Mouse (Mus musculus) MEL (cell line): ENCODE results near the gene Cdt1. TPM values are rescaled to one million over a fixed set of nuclear protein-coding genes. Genes with fewer than 3 reads are reported as not detected.

Source experiments
- DNase-seq: peaks from one replicate; pipeline ENCODE4 v3.0.0; 2011; ENCODE audit warnings: low read depth, low spot score
- H3K27ac ChIP-seq: 2 replicates; pipeline ENCODE4 v1.5.1; 2012; ENCODE audit warnings: low read depth, mild to moderate bottlenecking, control low read depth, low read length, moderate library complexity; ENCODE audit not compliant: control insufficient read depth
- H3K27me3 ChIP-seq, 2 experiments: fragments of 150-350 bp in 1 of 2; sonication (generic) in 1 of 2; 2 replicates each; pipeline ENCODE4 v1.6.1; 2012; ENCODE audit warnings: low read length in 2 of 2, mild to moderate bottlenecking in 2 of 2, improper control_type of control experiment in 1 of 2, moderate library complexity in 1 of 2; ENCODE audit not compliant: insufficient read depth in 2 of 2, control insufficient read depth in 1 of 2
- H3K36me3 ChIP-seq, 2 experiments: 2 replicates each; pipeline ENCODE4 v1.6.1; 2012 to 2014; ENCODE audit warnings: low read length in 2 of 2, improper control_type of control experiment in 1 of 2, inconsistent platforms in 1 of 2, mild to moderate bottlenecking in 1 of 2; ENCODE audit not compliant: insufficient read depth in 2 of 2, control insufficient read depth in 1 of 2
- H3K4me1 ChIP-seq, 2 experiments: fragments of 150-350 bp in 1 of 2; sonication (generic) in 1 of 2; 2 replicates each; pipeline ENCODE4 v1.6.1; 2012; ENCODE audit warnings: low read length in 2 of 2, improper control_type of control experiment in 1 of 2, mild to moderate bottlenecking in 1 of 2; ENCODE audit not compliant: insufficient read depth in 2 of 2, control insufficient read depth in 1 of 2
- H3K4me3 ChIP-seq, 2 experiments: fragments of 150-350 bp in 1 of 2; sonication (generic) in 1 of 2; 2 replicates each; pipeline ENCODE4 v1.5.1; 2012; ENCODE audit warnings: low read depth in 2 of 2, low read length in 2 of 2, mild to moderate bottlenecking in 2 of 2, moderate library complexity in 2 of 2, control low read depth in 1 of 2, improper control_type of control experiment in 1 of 2; ENCODE audit not compliant: control insufficient read depth in 1 of 2, insufficient read depth in 1 of 2
- H3K79me2 ChIP-seq: 2 replicates; pipeline ENCODE4 v1.6.1; 2012; ENCODE audit warnings: mild to moderate bottlenecking, low read length, moderate library complexity; ENCODE audit not compliant: control insufficient read depth, poor library complexity, insufficient read depth
- H3K9ac ChIP-seq: 2 replicates; pipeline ENCODE4 v1.6.1; 2012; ENCODE audit warnings: low read depth, mild to moderate bottlenecking, control low read depth, low read length, moderate library complexity; ENCODE audit not compliant: control insufficient read depth, poor library complexity, severe bottlenecking
- H3K9me3 ChIP-seq: fragments of 150-350 bp; sonication (generic); replicated peaks from 2 replicates; pipeline ENCODE4 v1.6.1; 2012; ENCODE audit warnings: mild to moderate bottlenecking, low read length, improper control_type of control experiment, moderate library complexity; ENCODE audit not compliant: insufficient read depth
- CTCF ChIP-seq, 3 experiments: IDR thresholded peaks in 2 of 3; conservative IDR thresholded peaks in 1 of 3; 2 replicates each; pipeline ENCODE4 v1.5.1; 2011 to 2012; ENCODE audit warnings: low read length in 3 of 3, low read depth in 2 of 3, mild to moderate bottlenecking in 2 of 3, improper control_type of control experiment in 1 of 3, inconsistent platforms in 1 of 3, mixed read lengths in 1 of 3, moderate library complexity in 1 of 3; ENCODE audit not compliant: control insufficient read depth in 1 of 3, insufficient read depth in 1 of 3, poor library complexity in 1 of 3, severe bottlenecking in 1 of 3
- E2F4 ChIP-seq: IDR thresholded peaks from 2 replicates; pipeline ENCODE4 v1.6.1; 2011; ENCODE audit warnings: low read depth, low read length, improper control_type of control experiment, borderline replicate concordance
- EP300 ChIP-seq, 2 experiments: IDR thresholded peaks; 2 replicates each; pipeline ENCODE4 v1.6.1; 2011; ENCODE audit warnings: improper control_type of control experiment in 2 of 2, low read length in 2 of 2, low read depth in 1 of 2, mild to moderate bottlenecking in 1 of 2
- GATA1 ChIP-seq: IDR thresholded peaks from 2 replicates; pipeline ENCODE4 v1.6.1; 2011; ENCODE audit warnings: low read depth, low read length, improper control_type of control experiment
- JUND ChIP-seq: IDR thresholded peaks from 2 replicates; pipeline ENCODE4 v1.6.1; 2011; ENCODE audit warnings: low read depth, mild to moderate bottlenecking, improper control_type of control experiment, low read length
- KAT2A ChIP-seq: conservative IDR thresholded peaks from 2 replicates; pipeline ENCODE4 v1.6.1; 2012; ENCODE audit warnings: low read depth, low read length, improper control_type of control experiment, inconsistent platforms
- MAFK ChIP-seq: IDR thresholded peaks from 2 replicates; pipeline ENCODE4 v1.6.1; 2011; ENCODE audit warnings: low read depth, mild to moderate bottlenecking, low read length, improper control_type of control experiment, borderline replicate concordance
- MAX ChIP-seq: IDR thresholded peaks from 2 replicates; pipeline ENCODE4 v1.6.1; 2011; ENCODE audit warnings: low read length, improper control_type of control experiment
- MEF2A ChIP-seq: IDR thresholded peaks from 2 replicates; pipeline ENCODE4 v1.6.1; 2014; ENCODE audit warnings: low read depth, mild to moderate bottlenecking, inconsistent platforms, low read length, improper control_type of control experiment; ENCODE audit not compliant: poor library complexity, insufficient replicate concordance, severe bottlenecking; ENCODE audit errors: extremely low read depth
- MXI1 ChIP-seq: IDR thresholded peaks from 2 replicates; pipeline ENCODE4 v1.6.1; 2011; ENCODE audit warnings: mild to moderate bottlenecking, low read depth, low read length, improper control_type of control experiment
- MYB ChIP-seq: IDR thresholded peaks from 2 replicates; pipeline ENCODE4 v1.6.1; 2011; ENCODE audit warnings: mild to moderate bottlenecking, low read depth, low read length, improper control_type of control experiment
- MYC ChIP-seq: IDR thresholded peaks from 2 replicates; pipeline ENCODE4 v1.6.1; 2011; ENCODE audit warnings: low read depth, mild to moderate bottlenecking, low read length, improper control_type of control experiment, moderate library complexity
- NELFE ChIP-seq: IDR thresholded peaks from 2 replicates; pipeline ENCODE4 v1.6.1; 2011; ENCODE audit warnings: low read depth, low read length, improper control_type of control experiment
- NRF1 ChIP-seq: IDR thresholded peaks from 2 replicates; pipeline ENCODE4 v1.6.1; 2014; ENCODE audit warnings: low read depth, mild to moderate bottlenecking, inconsistent platforms, low read length, improper control_type of control experiment, moderate library complexity; ENCODE audit not compliant: poor library complexity, insufficient read depth, severe bottlenecking
- POLR2A ChIP-seq, 2 experiments: IDR thresholded peaks; 2 replicates each; pipeline ENCODE4 v1.6.1; 2011 to 2012; ENCODE audit warnings: low read length in 2 of 2, mild to moderate bottlenecking in 2 of 2, control low read depth in 1 of 2, improper control_type of control experiment in 1 of 2, low read depth in 1 of 2, moderate library complexity in 1 of 2; ENCODE audit not compliant: control insufficient read depth in 1 of 2, insufficient read depth in 1 of 2, poor library complexity in 1 of 2
- POLR2AphosphoS2 ChIP-seq: IDR thresholded peaks from 2 replicates; pipeline ENCODE4 v1.6.1; 2011; ENCODE audit warnings: low read length, improper control_type of control experiment
- POLR2AphosphoS5 ChIP-seq: IDR thresholded peaks from 2 replicates; pipeline ENCODE4 v1.6.1; 2012; ENCODE audit warnings: low read depth, borderline replicate concordance, mild to moderate bottlenecking, inconsistent platforms, low read length, moderate library complexity, mixed read lengths
- RAD21 ChIP-seq: IDR thresholded peaks from 2 replicates; pipeline ENCODE4 v1.6.1; 2011; ENCODE audit warnings: mild to moderate bottlenecking, low read depth, low read length, improper control_type of control experiment
- RCOR1 ChIP-seq: IDR thresholded peaks from 2 replicates; pipeline ENCODE4 v1.6.1; 2012; ENCODE audit warnings: low read depth, mild to moderate bottlenecking, inconsistent platforms, low read length, improper control_type of control experiment
- SIN3A ChIP-seq: IDR thresholded peaks from 2 replicates; pipeline ENCODE4 v1.6.1; 2012; ENCODE audit warnings: low read length, improper control_type of control experiment, inconsistent platforms
- SMC3 ChIP-seq: IDR thresholded peaks from 2 replicates; pipeline ENCODE4 v1.6.1; 2011; ENCODE audit warnings: low read depth, low read length, improper control_type of control experiment
- TAL1 ChIP-seq: IDR thresholded peaks from 2 replicates; pipeline ENCODE4 v1.6.1; 2012; ENCODE audit warnings: mild to moderate bottlenecking, inconsistent platforms, low read length, moderate library complexity, mixed read lengths
- TBP ChIP-seq: IDR thresholded peaks from 2 replicates; pipeline ENCODE4 v1.8.0; 2011; ENCODE audit warnings: low read depth, low read length, improper control_type of control experiment
- TCF12 ChIP-seq: IDR thresholded peaks from 2 replicates; pipeline ENCODE4 v1.6.1; 2014; ENCODE audit warnings: low read depth, mild to moderate bottlenecking, inconsistent platforms, low read length, improper control_type of control experiment, moderate library complexity
- UBTF ChIP-seq: IDR thresholded peaks from 2 replicates; pipeline ENCODE4 v1.6.1; 2012; ENCODE audit warnings: low read depth, mild to moderate bottlenecking, inconsistent platforms, low read length, improper control_type of control experiment, moderate library complexity, borderline replicate concordance; ENCODE audit not compliant: insufficient read depth
- USF1 ChIP-seq: IDR thresholded peaks from 2 replicates; pipeline ENCODE4 v1.6.1; 2014; ENCODE audit warnings: low read depth, mild to moderate bottlenecking, inconsistent platforms, low read length, improper control_type of control experiment, moderate library complexity
- ZC3H11A ChIP-seq: IDR thresholded peaks from 2 replicates; pipeline ENCODE4 v1.6.1; 2012; ENCODE audit warnings: low read depth, mild to moderate bottlenecking, inconsistent platforms, low read length, improper control_type of control experiment
- ZKSCAN1 ChIP-seq: IDR thresholded peaks from 2 replicates; pipeline ENCODE4 v1.6.1; 2012; ENCODE audit warnings: low read depth, mild to moderate bottlenecking, inconsistent platforms, low read length, improper control_type of control experiment, moderate library complexity
- ZMIZ1 ChIP-seq: IDR thresholded peaks from 2 replicates; pipeline ENCODE4 v1.6.1; 2012; ENCODE audit warnings: low read depth, mild to moderate bottlenecking, inconsistent platforms, low read length, improper control_type of control experiment, moderate library complexity
- ZNF384 ChIP-seq: IDR thresholded peaks from 2 replicates; pipeline ENCODE4 v1.6.1; 2012; ENCODE audit warnings: low read depth, mild to moderate bottlenecking, inconsistent platforms, low read length, improper control_type of control experiment
- polyA plus RNA-seq, 2 experiments: library from polyadenylated mRNA; stranded (reverse) in 1 of 2; unstranded in 1 of 2; fragments of >175 nt in 1 of 2; fragments of >200 nt in 1 of 2; gene quantifications; 2 replicates each; pipeline versions ENCODE4 v1.2.1 to v1.2.4; 2012; ENCODE audit warnings: low replicate concordance in 2 of 2, low read depth in 1 of 2; ENCODE audit not compliant: insufficient read length in 2 of 2, insufficient read depth in 1 of 2, missing spikeins in 1 of 2
- total RNA-seq: library from RNA; depleted of rRNA; stranded (reverse); fragments of 300-350 nt; gene quantifications from 2 replicates; pipeline ENCODE4 v1.2.3, GENCODE M21; 2012

Gene Cdt1
- total and polyA plus RNA-seq, 3 experiments, result 74.6 to 84.5 TPM; not detected in 1

GRCm38 (mm10) chr8:122550234-122550994 is 17.4 kb upstream of the Cdt1 start:
- Histone ChIP-seq H3K4me1 (peaks cover 0 to 31% of the 10 kb centered on the region in 2 experiments; a peak in 3 of 4 replicates), H3K9me3 (no peaks in the 10 kb centered on the region), H3K79me2 (peaks cover 67% of the 10 kb centered on the region), H3K27me3 (no peaks in the 10 kb centered on the region), H3K27ac (peak overlapping the region; percentile 77), H3K4me3 (peak overlapping the region; percentile 55 to 58), H3K36me3 (peaks cover 1 to 27% of the 10 kb centered on the region in 2 experiments; a peak in 2 of 4 replicates), H3K9ac (peak overlapping the region; percentile 79)
- no peak for TF ChIP-seq ZNF384
- no peak for TF ChIP-seq TCF12
- peak in 1 of 2 experiments; percentile 12; a peak in 1 of 4 replicates for TF ChIP-seq POLR2A (IDR thresholded peaks at IDR 0.05; ENCODE audit: control insufficient read depth in 1 of 2, insufficient read depth in 1 of 2, low read depth in 1 of 2, low read length in 2 of 2, poor library complexity in 1 of 2)
- no peak for TF ChIP-seq MAX
- TF ChIP-seq CTCF (IDR thresholded peaks at IDR 0.05 in 2 of 3, conservative IDR thresholded peaks at IDR 0.05 in 1 of 3; ENCODE audit: control insufficient read depth in 1 of 3, insufficient read depth in 1 of 3, low read depth in 2 of 3, low read length in 3 of 3, poor library complexity in 1 of 3, severe bottlenecking in 1 of 3), result no peak
- DNase-seq, result peak; percentile 55

- Histone ChIP-seq H3K4me1 (peaks cover 0 to 31% of the 10 kb centered on the region in 2 experiments; a peak in 3 of 4 replicates), H3K4me3 (peak overlapping the region; percentile 55 to 58; a peak in 3 of 4 replicates), H3K79me2 (peaks cover 64% of the 10 kb centered on the region), H3K27ac (peak overlapping the region; percentile 77), H3K36me3 (peaks cover 0 to 31% of the 10 kb centered on the region in 2 experiments; a peak in 2 of 4 replicates), H3K27me3 (no peaks in the 10 kb centered on the region), H3K9ac (peak overlapping the region; percentile 79), H3K9me3 (no peaks in the 10 kb centered on the region)
- no peak for DNase-seq
- no peak for TF ChIP-seq POLR2AphosphoS5
- TF ChIP-seq MXI1, result peak; percentile 78; the same call in 1 of the 2 replicates
- TF ChIP-seq MYC, result no peak
- no peak for TF ChIP-seq RCOR1
- TF ChIP-seq GATA1, result no peak
- TF ChIP-seq CTCF (IDR thresholded peaks at IDR 0.05 in 2 of 3, conservative IDR thresholded peaks at IDR 0.05 in 1 of 3; ENCODE audit: control insufficient read depth in 1 of 3, insufficient read depth in 1 of 3, low read depth in 2 of 3, low read length in 3 of 3, poor library complexity in 1 of 3, severe bottlenecking in 1 of 3), result no peak
- no peak for TF ChIP-seq KAT2A
- TF ChIP-seq EP300 (IDR thresholded peaks at IDR 0.05; ENCODE audit: low read depth in 1 of 2, low read length in 2 of 2), result no peak
- 0 out of 2 replicates have a peak, but pooled peaks have one; percentile 50 for TF ChIP-seq MAX
- TF ChIP-seq TBP, result no peak
- TF ChIP-seq NELFE, result peak; percentile 64
- no peak for TF ChIP-seq ZNF384
- no peak for TF ChIP-seq JUND
- no peak for TF ChIP-seq ZKSCAN1
- TF ChIP-seq ZMIZ1, result 0 out of 2 replicates have a peak, but pooled peaks have one; percentile 32
- TF ChIP-seq UBTF, result no peak
- TF ChIP-seq MEF2A, result no peak
- no peak for TF ChIP-seq MYB
- no peak for TF ChIP-seq NRF1
- no peak for TF ChIP-seq TAL1
- no peak for TF ChIP-seq RAD21
- TF ChIP-seq ZC3H11A, result no peak
- TF ChIP-seq MAFK, result no peak
- TF ChIP-seq POLR2AphosphoS2, result no peak
- TF ChIP-seq USF1, result no peak
- no peak for TF ChIP-seq SMC3
- TF ChIP-seq SIN3A, result 0 out of 2 replicates have a peak, but pooled peaks have one; percentile 14
- TF ChIP-seq E2F4, result no peak
Measured at GRCm38 (mm10) chr8:122550995-122551264, 16.9 kb upstream of the Cdt1 start.
